Mouse (Mus musculus) C2C12 (cell line): Measurements from ENCODE around the gene Cnpy4.

ENCODE experiments used
- CEBPB ChIP-seq: IDR thresholded peaks from one replicate; pipeline ENCODE4 v1.6.1; 2011; ENCODE audit warnings: low read depth, mild to moderate bottlenecking, control low read depth, moderate library complexity
- CTCF ChIP-seq: IDR thresholded peaks from one replicate; pipeline ENCODE4 v1.5.1; 2011; ENCODE audit not compliant: control insufficient read depth, insufficient read depth, insufficient read length
- FOSL1 ChIP-seq: IDR thresholded peaks from one replicate; pipeline ENCODE4 v1.8.0; 2011; ENCODE audit warnings: mild to moderate bottlenecking, low read length; ENCODE audit not compliant: poor library complexity, insufficient read depth, severe bottlenecking
- MAX ChIP-seq: IDR thresholded peaks from one replicate; pipeline ENCODE4 v1.6.1; 2011; ENCODE audit warnings: mild to moderate bottlenecking, control low read depth

- TF ChIP-seq CTCF (no peak), MAX (no peak), CEBPB (no peak), FOSL1 (no peak)
Observed at GRCm38 (mm10) chr5:138195463-138195862, 8.2 kb downstream of the Cnpy4 start.
